Mouse (Mus musculus) kidney, postnatal 0 days (tissue): Measurements from ENCODE around the gene Endou. TPM values are rescaled to one million over a fixed set of nuclear protein-coding genes. Genes with fewer than 3 reads are reported as not detected.
A peak's percentile ranks its signal among the peaks of the same experiment; 100 is the strongest.

ENCODE experiments used
- ATAC-seq: fragments of 200-750 bp; cut with Nextera tagmentation; replicated peaks from 2 replicates; pipeline ENCODE4 v1.8.0; 2017; ENCODE audit warnings: low read depth, moderate number of reproducible peaks, moderate TSS enrichment, moderate library complexity; ENCODE audit not compliant: low FRiP score
- DNase-seq: peaks from one replicate; pipeline ENCODE4 v3.0.0-alpha.2; 2016; ENCODE audit warnings: low spot score
- H3K27ac ChIP-seq: fragments of 300-500 bp; sonication (generic); 2 replicates; pipeline ENCODE4 v1.5.1; 2014; ENCODE audit warnings: mild to moderate bottlenecking
- H3K27me3 ChIP-seq: fragments of 300-500 bp; sonication (generic); 2 replicates; pipeline ENCODE4 v1.6.1; 2014; ENCODE audit warnings: low read length, mixed read lengths; ENCODE audit not compliant: insufficient read depth
- H3K36me3 ChIP-seq: fragments of 300-500 bp; sonication (generic); 2 replicates; pipeline ENCODE4 v1.6.1; 2014; ENCODE audit warnings: low read length, mixed read lengths; ENCODE audit not compliant: insufficient read depth
- H3K4me1 ChIP-seq: fragments of 300-500 bp; sonication (generic); replicated peaks from 2 replicates; pipeline ENCODE4 v1.6.1; 2014; ENCODE audit warnings: antibody characterized with exemption, low read length, mixed read lengths; ENCODE audit not compliant: insufficient read depth
- H3K4me2 ChIP-seq: fragments of 300-500 bp; sonication (generic); 2 replicates; pipeline ENCODE4 v1.6.1; 2014; ENCODE audit warnings: mild to moderate bottlenecking, low read length, moderate library complexity, mixed read lengths
- H3K4me3 ChIP-seq: fragments of 300-500 bp; sonication (generic); replicated peaks from 2 replicates; pipeline ENCODE4 v1.5.1; 2014; ENCODE audit warnings: low read depth, low read length
- H3K9ac ChIP-seq: fragments of 300-500 bp; sonication (generic); 2 replicates; pipeline ENCODE4 v1.6.1; 2014; ENCODE audit warnings: low read depth, low read length
- H3K9me3 ChIP-seq: fragments of 300-500 bp; sonication (generic); replicated peaks from 2 replicates; pipeline ENCODE4 v1.6.1; 2016; ENCODE audit warnings: low read length, inconsistent platforms, mixed read lengths
- CTCF ChIP-seq: IDR thresholded peaks from 2 replicates; pipeline ENCODE4 v1.5.1; 2016; ENCODE audit warnings: antibody characterized with exemption, low read depth, mild to moderate bottlenecking, moderate library complexity
- WGBS: fragments of 180-500 bp; shearing (Covaris S2); extraction: QIAGEN DNeasy Blood & Tissue Kit; methylation state at CpG from one replicate; pipeline ENCODE4 v1.1.7; 2014; 5-methylcytosine and 5-hydroxymethylcytosine counted together
- polyA plus RNA-seq: library from polyadenylated mRNA; unstranded; fragments of >200 nt; fragmentation: Nextera tagmentation; extraction: Ambion mirVana; gene quantifications from 2 replicates; pipeline ENCODE4 v1.2.1, GENCODE M21; 2015

Gene Endou
- polyA plus RNA-seq, 1 experiment from 2014 or later, result 2.2 TPM

DNA sequence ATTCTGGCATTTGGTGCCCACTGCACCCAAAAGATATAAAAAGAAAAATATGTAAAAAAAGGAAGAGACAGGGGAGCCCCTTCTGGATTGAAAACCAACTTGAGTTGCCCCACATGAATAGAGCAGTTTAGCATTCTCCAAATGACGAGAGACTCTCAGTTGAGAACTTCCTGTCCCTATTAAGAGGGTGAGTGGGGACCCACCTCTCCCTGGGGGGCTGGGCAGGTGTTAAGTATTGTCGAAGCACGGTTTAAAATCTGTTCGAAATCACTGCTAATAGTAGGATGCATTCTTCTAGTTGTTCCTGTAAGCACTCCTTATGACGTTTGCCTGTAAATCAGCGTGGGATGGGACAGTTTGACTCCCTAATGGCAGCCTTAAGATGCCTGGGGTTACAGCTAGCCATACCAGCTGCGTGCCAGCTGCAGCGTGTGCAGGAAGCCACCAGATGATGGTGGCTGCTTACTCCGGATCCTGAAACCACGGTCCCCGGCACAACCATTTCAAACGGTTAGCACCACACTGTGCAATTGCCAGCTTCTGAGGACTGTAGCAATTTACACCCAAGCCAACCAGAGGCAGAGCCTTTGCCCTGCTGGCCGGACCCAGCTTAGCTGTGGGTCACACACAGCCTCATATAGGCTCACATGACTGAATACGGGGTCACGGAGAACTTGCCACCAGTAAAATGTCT lies 10.0 kb downstream of the Endou start:
- peak; percentile 48 for DNase-seq
- H3K4me3 ChIP-seq, result no peak overlapping the region
- H3K36me3 ChIP-seq, result no peaks in the 10 kb centered on the region
- no peak overlapping the region for H3K4me2 ChIP-seq
- H3K27me3 ChIP-seq, result no peaks in the 10 kb centered on the region
- no peak for TF ChIP-seq CTCF
- H3K9ac ChIP-seq, result no peak overlapping the region
- H3K27ac ChIP-seq, result peak overlapping the region; percentile 76; the same call in 1 of the 2 replicates
- ATAC-seq, result no peak
- no peaks in the 10 kb centered on the region for H3K9me3 ChIP-seq
- peaks cover 16% of the 10 kb centered on the region for H3K4me1 ChIP-seq
- 46% methylated on average over 15 of the region's 15 CpGs for WGBS

DNA sequence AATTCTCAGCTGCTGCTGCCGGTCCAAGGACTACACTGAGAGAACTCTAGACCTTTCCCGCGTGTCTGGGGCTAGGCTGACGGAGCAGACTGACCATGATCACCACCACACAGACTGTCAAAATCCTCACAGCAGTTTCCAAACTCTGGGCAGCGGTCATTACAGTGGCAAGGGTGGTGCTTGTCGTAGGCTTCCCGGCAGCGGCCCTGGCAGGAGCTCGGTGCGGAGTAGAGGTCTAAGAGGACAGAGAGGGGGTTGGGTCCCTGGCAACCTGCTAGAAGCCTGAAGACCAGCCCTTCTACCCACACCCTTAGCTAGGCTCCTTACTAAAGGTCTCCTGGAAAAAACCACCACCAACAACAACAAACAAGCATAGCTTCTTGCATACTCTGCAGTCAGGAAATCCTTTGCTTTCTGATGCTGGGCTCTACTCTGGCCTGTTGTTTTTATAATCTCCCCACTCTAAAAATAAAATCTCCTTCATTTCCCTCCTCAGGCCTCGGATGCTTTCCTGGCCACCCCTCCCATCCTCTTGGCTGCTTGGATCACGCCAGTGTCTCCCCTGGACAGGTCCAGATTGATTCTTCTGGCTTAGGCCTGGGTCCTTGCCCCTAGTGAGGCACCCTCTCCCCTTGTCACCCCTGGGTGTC lies 11.0 kb downstream of the Endou start:
- H3K9ac ChIP-seq, result no peak overlapping the region
- WGBS, result 54% methylated on average over 12 of the region's 12 CpGs
- H3K4me1 ChIP-seq, result peaks cover 16% of the 10 kb centered on the region

DNA sequence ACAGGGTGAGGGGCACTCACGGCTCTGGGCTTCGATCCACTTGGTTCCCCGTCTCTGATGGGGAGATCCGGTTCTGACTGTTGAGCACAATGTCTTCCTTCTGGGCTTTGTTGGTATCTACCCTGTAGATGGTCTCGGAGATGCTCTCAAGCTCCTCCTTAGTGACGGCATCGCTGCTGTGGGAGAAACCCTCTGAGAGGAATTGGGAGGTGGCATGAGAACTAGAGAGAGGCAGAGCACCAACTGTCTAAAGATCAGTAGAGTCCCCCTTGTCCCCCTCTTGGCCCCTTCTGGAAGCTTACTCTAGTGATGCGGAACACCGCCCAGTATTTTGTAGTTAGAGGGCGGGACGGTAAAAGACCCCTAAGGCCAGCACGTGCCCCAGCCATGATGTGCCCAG lies 11.6 kb downstream of the Endou start:
- no peak for TF ChIP-seq CTCF
- ATAC-seq (0 out of 2 replicates have a peak, but pooled peaks have one; percentile 7), DNase-seq (no peak)
- Histone ChIP-seq H3K27ac (peak overlapping the region; percentile 76; the same call in 1 of the 2 replicates), H3K27me3 (no peaks in the 10 kb centered on the region), H3K9me3 (no peaks in the 10 kb centered on the region), H3K4me1 (peaks cover 16% of the 10 kb centered on the region), H3K4me3 (no peak overlapping the region), H3K4me2 (no peak overlapping the region), H3K36me3 (no peaks in the 10 kb centered on the region), H3K9ac (no peak overlapping the region)
- 82% methylated on average over 12 of the region's 12 CpGs for WGBS

More for the DNA sequence above, 11.0 kb downstream of the Endou start:
- no peak for TF ChIP-seq CTCF
- no peaks in the 10 kb centered on the region for H3K27me3 ChIP-seq
- ATAC-seq (peak; percentile 22; the same call in 1 of the 2 replicates), DNase-seq (peak; percentile 57)
- H3K4me2 ChIP-seq, result no peak overlapping the region
- peak overlapping the region; percentile 76 for H3K27ac ChIP-seq
- H3K4me3 ChIP-seq, result no peak overlapping the region
- H3K36me3 ChIP-seq, result no peaks in the 10 kb centered on the region
- no peaks in the 10 kb centered on the region for H3K9me3 ChIP-seq

DNA sequence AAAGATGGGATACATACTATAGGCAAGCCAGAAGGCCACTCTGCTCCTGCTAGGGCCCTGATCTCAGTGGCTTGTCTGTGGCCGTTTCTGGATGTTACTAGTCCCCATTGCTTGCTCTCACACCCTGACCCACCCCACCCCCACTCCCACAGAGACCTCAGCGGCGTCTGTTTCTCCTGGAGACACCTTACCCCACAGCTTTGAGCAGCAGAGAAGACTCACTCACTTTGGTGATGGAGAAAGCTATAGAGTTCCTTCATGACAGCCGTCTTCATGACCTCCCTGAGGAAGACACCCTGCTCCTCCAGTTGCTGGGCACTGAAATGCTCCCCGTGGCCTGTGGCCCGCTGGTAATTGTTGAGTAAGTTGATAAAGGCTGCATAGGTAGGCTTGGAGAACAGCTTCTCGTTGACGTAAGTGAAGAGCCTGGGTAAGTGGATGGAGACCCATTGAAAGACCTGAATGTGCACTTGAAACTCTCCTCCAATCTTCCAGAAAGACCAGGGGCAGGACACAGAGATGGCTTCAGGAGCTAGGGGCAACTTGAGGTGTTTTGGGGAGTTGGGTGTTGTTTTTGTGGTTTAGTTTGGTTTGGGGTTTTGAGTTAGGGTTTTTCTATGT lies 12.5 kb downstream of the Endou start:
- Histone ChIP-seq H3K4me1 (peaks cover 16% of the 10 kb centered on the region), H3K27me3 (no peaks in the 10 kb centered on the region), H3K9me3 (no peaks in the 10 kb centered on the region), H3K4me2 (no peak overlapping the region), H3K36me3 (no peaks in the 10 kb centered on the region), H3K9ac (no peak overlapping the region), H3K27ac (no peak overlapping the region), H3K4me3 (no peak overlapping the region)
- ATAC-seq, result no peak
- DNase-seq, result no peak
- TF ChIP-seq CTCF, result no peak
- 93% methylated on average over 8 of the region's 8 CpGs for WGBS

DNA sequence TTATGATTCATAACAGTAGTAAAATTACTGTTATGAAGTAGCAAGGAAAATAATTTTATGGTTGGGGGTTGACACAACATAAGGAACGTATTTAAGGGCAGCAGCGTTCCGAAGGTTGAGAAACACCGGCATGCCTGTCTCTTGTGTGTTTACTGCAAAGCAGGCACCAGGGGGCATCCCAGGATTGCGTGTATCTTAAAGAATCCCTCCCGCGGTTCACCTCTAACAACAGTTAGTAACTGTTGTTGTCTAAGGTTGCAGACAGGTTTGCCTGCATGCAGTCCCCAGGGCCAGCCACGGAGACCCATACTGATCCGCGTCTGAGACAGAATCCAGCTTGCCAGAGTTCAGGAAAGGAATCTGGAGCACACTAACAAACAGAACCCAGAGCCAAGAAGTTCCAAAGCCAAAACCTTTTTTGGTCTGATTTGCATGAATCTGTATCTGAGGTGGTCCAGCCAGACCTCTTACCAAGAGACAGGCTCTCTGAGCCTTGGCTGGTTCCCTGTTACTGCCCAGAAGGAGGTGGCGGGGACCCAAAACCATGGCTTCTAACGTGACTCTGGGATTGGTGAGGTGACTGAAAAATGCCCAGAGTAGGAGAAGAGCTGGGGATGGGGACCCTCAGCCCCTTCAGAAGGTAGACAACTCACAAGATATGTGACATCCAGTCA lies 13.1 kb downstream of the Endou start:
- peak; percentile 93 for DNase-seq
- H3K9me3 ChIP-seq, result no peaks in the 10 kb centered on the region
- H3K4me3 ChIP-seq, result no peak overlapping the region
- peak; percentile 89 for TF ChIP-seq CTCF
- 20% methylated on average over 12 of the region's 12 CpGs for WGBS
- ATAC-seq, result peak; percentile 47; the same call in 1 of the 2 replicates
- peak overlapping the region; percentile 13; the same call in 1 of the 2 replicates for H3K4me2 ChIP-seq
- H3K9ac ChIP-seq, result 0 out of 2 replicates have a peak overlapping the region, but pooled peaks have one; percentile 1
- no peaks in the 10 kb centered on the region for H3K27me3 ChIP-seq
- H3K36me3 ChIP-seq, result no peaks in the 10 kb centered on the region
- H3K27ac ChIP-seq, result no peak overlapping the region
- peaks cover 16% of the 10 kb centered on the region for H3K4me1 ChIP-seq

DNA sequence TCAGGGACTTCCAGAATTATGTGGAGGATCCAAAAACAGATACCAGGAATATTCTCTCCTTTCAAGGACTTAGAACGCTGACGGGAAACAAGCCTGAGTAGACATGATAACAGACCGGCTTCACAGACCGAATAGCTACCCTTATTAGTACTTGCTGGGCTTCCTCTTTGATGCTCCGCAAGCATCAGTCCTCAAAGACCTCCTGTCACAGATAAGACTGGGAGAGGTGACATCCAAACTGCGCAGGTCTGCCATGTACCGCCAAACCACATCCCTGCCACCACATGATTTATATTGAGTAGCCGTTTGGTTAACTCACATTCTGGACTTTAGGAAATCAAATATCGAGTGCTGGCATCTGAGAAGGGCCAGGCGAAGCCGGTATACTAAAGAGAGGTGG lies 14.4 kb downstream of the Endou start:
- no peak for ATAC-seq
- no peaks in the 10 kb centered on the region for H3K27me3 ChIP-seq
- H3K4me2 ChIP-seq, result no peak overlapping the region
- WGBS, result 83% methylated on average over 11 of the region's 11 CpGs
- no peak for DNase-seq
- H3K9me3 ChIP-seq, result no peaks in the 10 kb centered on the region
- peaks cover 16% of the 10 kb centered on the region for H3K4me1 ChIP-seq
- TF ChIP-seq CTCF, result no peak
- no peak overlapping the region for H3K9ac ChIP-seq
- H3K27ac ChIP-seq, result no peak overlapping the region
- no peaks in the 10 kb centered on the region for H3K36me3 ChIP-seq
- H3K4me3 ChIP-seq, result no peak overlapping the region
